Mouse (Mus musculus) megakaryocyte, adult 5-6 weeks (primary cell): ENCODE measurements at regions not wholly inside any gene's neighbourhood (a gene's known extent, or its start where the extent isn't known, plus 50 kb on each side); places are given as distances from the start of the nearest gene placed in this dataset.
"Not testable (repeated sequence)": the region's sequence is repeated elsewhere in the genome, so short reads cannot be mapped to it uniquely, and the experiment has no call there.

Experiments used
- ATAC-seq: 2 replicates; pipeline ENCODE4 v1.8.0; 2016; ENCODE audit warnings: mild to moderate bottlenecking, inconsistent platforms; ENCODE audit not compliant: poor library complexity, severe bottlenecking

DNA sequence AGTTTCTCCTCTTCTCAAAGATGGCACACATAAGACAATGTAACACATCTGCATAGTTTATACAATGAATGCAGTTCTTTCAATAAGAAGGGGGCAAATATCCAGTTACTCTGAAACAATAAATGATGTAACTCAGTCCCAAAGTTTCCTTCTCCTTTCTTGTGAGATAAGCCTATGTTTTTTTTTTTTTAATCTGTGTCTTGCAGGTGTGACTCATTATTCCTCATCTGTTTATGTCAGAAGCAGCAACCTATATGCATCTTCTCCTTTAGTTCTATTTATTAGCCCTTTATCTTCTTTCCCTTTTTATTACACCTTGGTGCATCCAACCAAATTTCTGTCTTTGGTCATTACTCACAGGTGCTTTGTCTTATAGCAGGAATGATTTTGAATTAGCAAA is 523.2 kb upstream of the Pot1a start:
- ATAC-seq: no peak

DNA sequence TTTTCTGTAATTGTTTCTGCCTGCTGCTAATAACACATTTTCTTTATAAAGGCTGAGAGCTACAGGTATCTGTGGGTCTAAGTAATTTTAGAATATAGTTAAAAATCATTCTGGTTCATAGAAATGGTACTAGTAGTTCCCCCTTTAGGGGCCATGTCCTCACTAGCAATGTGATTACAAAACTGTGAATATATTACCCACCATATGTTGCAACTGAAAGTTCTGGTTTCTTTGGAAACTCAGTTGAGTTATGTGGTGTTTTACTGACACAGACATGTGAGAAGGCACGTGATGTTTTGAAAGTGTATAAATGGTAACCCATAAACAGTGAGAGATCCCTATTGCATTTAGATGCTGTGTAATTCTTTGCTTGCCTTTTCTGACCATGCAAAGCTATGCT is 495.1 kb upstream of the Pot1a start:
- peak; percentile 51; the same call in 1 of the 2 replicates for ATAC-seq

DNA sequence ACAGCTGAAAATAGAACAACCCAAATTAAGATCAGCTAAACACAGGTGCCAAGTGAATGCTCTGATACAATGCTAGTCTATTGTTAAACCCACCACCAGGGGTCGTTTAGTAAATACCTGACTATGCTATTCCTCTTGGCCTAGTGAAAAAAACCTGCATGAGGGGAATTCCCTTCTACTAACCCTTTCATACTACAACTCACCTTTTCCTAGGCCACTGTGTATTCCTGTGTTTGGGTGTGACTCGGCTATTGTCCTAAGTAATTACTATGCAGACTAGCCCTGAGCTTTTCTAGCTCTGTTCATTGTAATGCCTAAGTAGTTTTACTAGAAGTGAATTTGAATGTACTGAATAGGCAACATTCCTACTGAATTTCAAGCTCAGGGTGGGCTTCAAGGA is 492.5 kb upstream of the Pot1a start:
- not testable (repeated sequence) for ATAC-seq

DNA sequence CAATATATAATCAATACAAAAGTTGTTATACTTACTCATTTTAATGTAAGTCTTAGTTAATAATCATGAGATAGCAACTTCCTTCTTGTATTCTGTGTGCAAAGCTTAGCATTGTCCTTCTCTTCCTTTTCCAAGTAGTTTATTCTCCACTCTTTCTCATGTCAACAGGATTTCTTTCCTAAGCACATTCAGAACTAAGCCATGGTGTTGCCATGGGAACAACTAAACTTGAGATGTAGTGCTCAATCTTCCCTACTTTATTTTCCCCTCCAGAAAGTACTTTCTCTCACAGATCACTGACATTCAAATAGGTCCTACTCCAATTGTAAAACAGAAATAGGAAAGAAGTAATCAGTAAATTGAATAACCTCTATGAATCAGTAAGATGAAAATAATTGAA is 490.2 kb upstream of the Pot1a start:
- ATAC-seq: no peak

DNA sequence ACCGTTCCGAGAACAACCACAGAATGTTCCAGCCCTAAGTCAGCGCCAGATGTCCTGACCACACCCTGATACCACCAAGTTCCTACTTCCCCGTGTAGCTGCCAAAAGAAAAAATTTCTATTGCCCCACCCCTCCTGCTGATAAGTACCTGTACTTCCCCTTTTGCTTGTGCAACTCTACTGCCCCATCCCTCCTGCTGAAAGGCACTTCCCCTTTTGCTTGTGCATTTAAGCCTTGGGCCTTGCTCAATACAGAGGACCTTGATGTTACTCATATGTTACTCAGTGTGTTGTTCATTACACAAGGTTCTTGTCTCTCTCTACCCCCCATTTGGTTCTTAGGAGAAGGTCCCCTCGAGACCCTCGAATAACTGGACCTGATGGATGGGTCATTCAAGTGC is 488.4 kb upstream of the Pot1a start:
- ATAC-seq: not testable (repeated sequence)

DNA sequence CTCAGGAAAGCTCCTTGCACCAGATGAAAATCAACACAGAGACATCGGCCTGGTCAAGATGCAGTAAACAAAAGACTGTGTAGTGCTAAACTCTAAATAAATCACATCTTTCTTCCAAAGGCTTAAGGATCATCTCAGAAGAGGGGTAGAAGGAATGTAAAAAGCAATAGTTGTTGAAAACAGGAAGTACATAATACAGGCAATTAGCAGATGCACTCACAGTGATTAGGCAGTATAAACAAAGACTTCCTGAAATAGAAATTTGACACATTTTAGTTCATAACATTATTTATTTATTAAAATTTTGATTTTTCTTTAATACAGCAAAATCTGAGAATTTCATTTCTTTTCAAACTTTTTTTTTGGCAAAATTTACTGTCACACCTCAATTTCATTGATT is 478.9 kb upstream of the Pot1a start:
- ATAC-seq: no peak
